Mouse (Mus musculus): ENCODE results near the gene Adap1. TPM values are rescaled to one million over a fixed set of nuclear protein-coding genes. Genes with fewer than 3 reads are reported as not detected.
A peak's percentile ranks its signal among the peaks of the same experiment; 100 is the strongest.

The Adap1 gene
- polyA plus RNA-seq, 1 experiment from 2014 or later: 7.7 TPM

DNA sequence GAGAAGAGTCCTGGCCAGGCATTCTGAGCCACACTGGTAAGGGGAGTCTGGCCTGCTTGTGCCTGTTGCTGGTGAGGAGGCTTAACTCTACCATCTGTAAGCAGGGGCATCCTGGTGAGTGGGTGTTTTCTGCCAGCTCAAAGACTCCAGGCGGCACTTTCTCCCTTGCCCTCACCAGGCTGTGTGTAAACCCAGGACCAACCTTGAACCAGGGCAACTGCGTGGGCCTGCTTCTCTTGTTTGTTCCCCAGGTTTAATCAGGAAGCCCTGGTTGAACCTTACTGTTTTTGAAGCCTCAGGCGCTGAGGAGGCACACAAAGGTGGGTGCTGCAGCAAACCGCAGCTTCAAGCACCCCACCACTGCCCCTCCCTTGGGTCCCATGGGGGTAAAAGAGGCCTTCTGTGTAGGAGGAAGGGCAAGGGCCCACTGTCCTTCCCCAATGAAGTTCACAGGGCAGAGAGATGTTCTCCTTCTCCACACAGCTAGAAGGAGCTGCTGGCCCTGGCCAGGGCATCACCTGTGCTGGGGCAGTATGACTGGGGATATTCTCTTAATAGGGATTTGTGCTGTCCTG is 42.5 kb upstream of the Adap1 start:
- H3K9ac ChIP-seq (ENCODE audit: low read length): no peak overlapping the region
- 91% methylated on average over 4 of the region's 4 CpGs for WGBS
- H3K27me3 ChIP-seq (ENCODE audit: control insufficient read depth, insufficient read depth, low read length): no peaks in the 10 kb centered on the region
- no peak for DNase-seq (ENCODE audit: low spot score)
- H3K9me3 ChIP-seq (ENCODE audit: control insufficient read depth, low read length): no peaks in the 10 kb centered on the region
- no peaks in the 10 kb centered on the region for H3K36me3 ChIP-seq (ENCODE audit: control insufficient read depth, insufficient read depth, low read length)
- no peak overlapping the region for H3K27ac ChIP-seq (ENCODE audit: low read depth, low read length)
- ATAC-seq (ENCODE audit: insufficient read depth, low FRiP score, low TSS enrichment): no peak
- H3K4me2 ChIP-seq (ENCODE audit: low read depth): no peak overlapping the region
- no peak overlapping the region for H3K4me3 ChIP-seq (ENCODE audit: low read depth, low read length)
- H3K4me1 ChIP-seq (ENCODE audit: control insufficient read depth, insufficient read depth, low read length): peaks cover 5% of the 10 kb centered on the region; the same call in 1 of the 2 replicates

DNA sequence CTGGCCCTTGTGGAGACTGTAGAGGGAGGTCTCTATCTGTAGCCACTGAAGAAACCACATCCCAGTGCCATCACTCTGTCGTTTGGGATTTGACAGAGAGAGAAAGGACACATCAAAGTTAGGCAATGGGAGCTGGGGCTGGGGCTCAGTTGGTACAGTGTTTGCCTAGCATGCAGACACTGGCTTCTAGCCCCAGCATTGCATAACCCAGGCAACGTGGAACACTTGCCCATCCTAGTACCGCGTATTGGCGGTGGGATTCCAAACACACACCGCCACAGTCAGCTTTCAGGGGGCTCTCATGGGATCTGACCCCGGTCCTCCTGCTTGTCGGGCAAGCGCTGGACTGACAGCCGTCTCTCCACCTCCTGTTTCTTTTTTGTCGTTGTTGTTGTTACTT is 41.1 kb upstream of the Adap1 start:
- H3K4me2 ChIP-seq (ENCODE audit: low read depth): no peak overlapping the region
- ATAC-seq (ENCODE audit: insufficient read depth, low FRiP score, low TSS enrichment) (no peak), DNase-seq (ENCODE audit: low spot score) (no peak)
- peaks cover 4% of the 10 kb centered on the region; the same call in 1 of the 2 replicates for H3K4me1 ChIP-seq (ENCODE audit: control insufficient read depth, insufficient read depth, low read length)
- no peaks in the 10 kb centered on the region; the same call in 1 of the 2 replicates for H3K36me3 ChIP-seq (ENCODE audit: control insufficient read depth, insufficient read depth, low read length)
- H3K27ac ChIP-seq (ENCODE audit: low read depth, low read length): no peak overlapping the region
- no peak overlapping the region for H3K9ac ChIP-seq (ENCODE audit: low read length)
- 85% methylated on average over 11 of the region's 11 CpGs for WGBS
- no peaks in the 10 kb centered on the region for H3K9me3 ChIP-seq (ENCODE audit: control insufficient read depth, low read length)
- H3K4me3 ChIP-seq (ENCODE audit: low read depth, low read length): no peak overlapping the region
- H3K27me3 ChIP-seq (ENCODE audit: control insufficient read depth, insufficient read depth, low read length): no peaks in the 10 kb centered on the region

- Histone ChIP-seq H3K36me3 (ENCODE audit: control insufficient read depth, insufficient read depth, low read length) (no peaks in the 10 kb centered on the region; the same call in 1 of the 2 replicates), H3K4me1 (ENCODE audit: control insufficient read depth, insufficient read depth, low read length) (peaks cover 3% of the 10 kb centered on the region; the same call in 1 of the 2 replicates), H3K4me2 (ENCODE audit: low read depth) (no peak overlapping the region), H3K9ac (ENCODE audit: low read length) (no peak overlapping the region), H3K4me3 (ENCODE audit: low read depth, low read length) (no peak overlapping the region), H3K9me3 (ENCODE audit: control insufficient read depth, low read length) (no peaks in the 10 kb centered on the region), H3K27ac (ENCODE audit: low read depth, low read length) (no peak overlapping the region), H3K27me3 (ENCODE audit: control insufficient read depth, insufficient read depth, low read length) (no peaks in the 10 kb centered on the region)
- DNase-seq (ENCODE audit: low spot score) (no peak), ATAC-seq (ENCODE audit: insufficient read depth, low FRiP score, low TSS enrichment) (no peak)
- WGBS: 69% methylated on average over 1 of the region's 1 CpGs
Observed at GRCm38 (mm10) chr5:139365827-139366226, 40.4 kb upstream of the Adap1 start.

DNA sequence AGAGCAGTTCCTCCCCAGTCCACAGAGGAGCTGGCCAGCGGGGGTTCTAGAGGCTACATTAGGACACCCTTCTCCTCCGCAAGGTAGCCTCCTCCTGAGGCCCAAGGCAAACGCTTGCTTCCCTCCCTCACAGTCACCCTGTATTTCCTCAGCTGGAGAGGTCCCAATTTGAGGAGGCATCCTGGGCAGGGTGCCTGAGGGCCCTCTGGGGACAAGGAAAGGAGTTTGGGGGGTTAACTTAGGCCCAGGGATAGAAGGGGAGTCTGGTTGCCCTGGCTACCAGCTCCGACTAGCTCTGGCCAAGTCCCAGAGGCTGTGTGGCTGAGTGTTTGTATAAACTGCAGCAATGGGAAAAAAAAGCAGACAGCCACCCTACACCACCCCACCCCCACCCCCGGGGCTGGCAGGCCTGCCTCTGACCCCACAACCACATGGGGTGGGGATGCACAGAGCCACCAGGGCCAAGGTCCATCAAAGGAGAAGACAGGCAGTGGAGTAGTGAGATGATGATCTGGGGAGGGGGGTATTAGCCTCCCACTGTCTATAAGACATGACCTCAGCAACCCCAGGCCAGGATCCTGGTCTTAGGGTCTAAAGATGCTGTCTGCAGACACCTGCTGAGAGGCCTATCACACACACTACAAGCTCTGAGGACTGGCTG is 39.6 kb upstream of the Adap1 start:
- Histone ChIP-seq H3K36me3 (ENCODE audit: control insufficient read depth, insufficient read depth, low read length) (no peaks in the 10 kb centered on the region; the same call in 1 of the 2 replicates), H3K27me3 (ENCODE audit: control insufficient read depth, insufficient read depth, low read length) (no peaks in the 10 kb centered on the region), H3K9me3 (ENCODE audit: control insufficient read depth, low read length) (no peaks in the 10 kb centered on the region), H3K4me1 (ENCODE audit: control insufficient read depth, insufficient read depth, low read length) (peaks cover 3% of the 10 kb centered on the region; the same call in 1 of the 2 replicates), H3K4me2 (ENCODE audit: low read depth) (no peak overlapping the region), H3K27ac (ENCODE audit: low read depth, low read length) (0 out of 2 replicates have a peak overlapping the region, but pooled peaks have one; percentile 20), H3K9ac (ENCODE audit: low read length) (peak overlapping the region; percentile 24), H3K4me3 (ENCODE audit: low read depth, low read length) (no peak overlapping the region)
- no peak for DNase-seq (ENCODE audit: low spot score)
- ATAC-seq (ENCODE audit: insufficient read depth, low FRiP score, low TSS enrichment): no peak
- 38% methylated on average over 5 of the region's 5 CpGs for WGBS

DNA sequence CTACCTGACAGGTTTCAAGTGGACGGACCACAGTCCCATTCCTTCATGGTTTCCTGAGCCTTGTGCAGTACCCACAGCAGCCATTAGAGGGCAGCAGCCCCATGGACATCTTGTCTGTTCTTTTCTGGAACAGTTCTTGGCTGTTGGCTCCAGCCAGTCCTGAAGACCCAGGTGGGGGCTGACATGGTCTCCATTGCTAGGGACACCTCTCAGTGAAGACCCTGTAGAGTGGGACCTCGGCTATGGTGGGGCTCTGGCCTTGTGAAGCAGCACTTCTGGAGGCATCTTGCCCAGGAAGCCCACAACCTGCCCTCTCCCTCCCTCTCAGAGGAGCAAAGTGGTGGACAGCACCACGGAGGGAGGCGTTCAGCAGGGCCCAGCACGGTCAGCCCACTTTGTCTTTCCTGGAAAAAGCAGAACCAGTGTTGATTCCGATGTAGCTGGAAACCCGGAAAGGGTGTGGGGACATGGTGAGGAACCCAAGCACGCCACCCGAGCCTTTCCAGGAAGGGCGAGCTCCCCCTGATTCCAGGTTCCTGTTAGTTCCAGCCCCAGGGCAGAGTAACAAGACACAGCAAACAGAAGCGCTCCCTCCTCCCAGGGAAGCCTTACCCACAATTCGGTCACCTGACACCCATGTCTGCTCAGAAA is 39.0 kb upstream of the Adap1 start:
- WGBS: 45% methylated on average over 12 of the region's 12 CpGs
- peak; percentile 84 for DNase-seq (ENCODE audit: low spot score)
- Histone ChIP-seq H3K9ac (ENCODE audit: low read length) (peak overlapping the region; percentile 24), H3K27me3 (ENCODE audit: control insufficient read depth, insufficient read depth, low read length) (no peaks in the 10 kb centered on the region), H3K9me3 (ENCODE audit: control insufficient read depth, low read length) (no peaks in the 10 kb centered on the region), H3K27ac (ENCODE audit: low read depth, low read length) (0 out of 2 replicates have a peak overlapping the region, but pooled peaks have one; percentile 20), H3K4me2 (ENCODE audit: low read depth) (no peak overlapping the region), H3K4me1 (ENCODE audit: control insufficient read depth, insufficient read depth, low read length) (peaks cover 3% of the 10 kb centered on the region; the same call in 1 of the 2 replicates), H3K4me3 (ENCODE audit: low read depth, low read length) (no peak overlapping the region), H3K36me3 (ENCODE audit: control insufficient read depth, insufficient read depth, low read length) (no peaks in the 10 kb centered on the region; the same call in 1 of the 2 replicates)
- ATAC-seq (ENCODE audit: insufficient read depth, low FRiP score, low TSS enrichment): no peak

DNA sequence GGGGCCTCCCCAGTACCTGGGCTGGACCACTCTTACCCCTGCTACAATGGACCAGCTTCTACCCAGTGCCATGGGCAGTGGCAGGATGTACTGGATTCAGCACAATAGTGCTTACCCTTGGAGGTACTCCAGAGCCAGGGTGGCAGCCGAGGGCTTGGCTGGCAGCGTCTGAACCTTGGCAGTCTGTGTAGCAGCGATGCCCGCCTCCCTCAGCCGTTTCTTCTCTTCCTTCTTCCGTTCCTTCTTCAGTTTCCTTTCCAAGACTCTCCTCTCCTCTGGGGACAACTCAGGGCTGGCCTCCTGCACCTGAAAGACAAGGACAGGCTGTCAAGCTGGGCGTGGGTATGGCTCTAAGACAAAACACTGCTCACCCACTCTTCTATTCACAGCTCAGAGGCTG is 38.4 kb upstream of the Adap1 start:
- ATAC-seq (ENCODE audit: insufficient read depth, low FRiP score, low TSS enrichment) (no peak), DNase-seq (ENCODE audit: low spot score) (no peak)
- H3K9me3 ChIP-seq (ENCODE audit: control insufficient read depth, low read length): no peaks in the 10 kb centered on the region
- no peak overlapping the region for H3K9ac ChIP-seq (ENCODE audit: low read length)
- H3K27ac ChIP-seq (ENCODE audit: low read depth, low read length): no peak overlapping the region
- no peak overlapping the region for H3K4me3 ChIP-seq (ENCODE audit: low read depth, low read length)
- H3K27me3 ChIP-seq (ENCODE audit: control insufficient read depth, insufficient read depth, low read length): no peaks in the 10 kb centered on the region
- WGBS: 69% methylated on average over 7 of the region's 7 CpGs
- peaks cover 3% of the 10 kb centered on the region; the same call in 1 of the 2 replicates for H3K4me1 ChIP-seq (ENCODE audit: control insufficient read depth, insufficient read depth, low read length)
- H3K4me2 ChIP-seq (ENCODE audit: low read depth): no peak overlapping the region
- H3K36me3 ChIP-seq (ENCODE audit: control insufficient read depth, insufficient read depth, low read length): no peaks in the 10 kb centered on the region; the same call in 1 of the 2 replicates

DNA sequence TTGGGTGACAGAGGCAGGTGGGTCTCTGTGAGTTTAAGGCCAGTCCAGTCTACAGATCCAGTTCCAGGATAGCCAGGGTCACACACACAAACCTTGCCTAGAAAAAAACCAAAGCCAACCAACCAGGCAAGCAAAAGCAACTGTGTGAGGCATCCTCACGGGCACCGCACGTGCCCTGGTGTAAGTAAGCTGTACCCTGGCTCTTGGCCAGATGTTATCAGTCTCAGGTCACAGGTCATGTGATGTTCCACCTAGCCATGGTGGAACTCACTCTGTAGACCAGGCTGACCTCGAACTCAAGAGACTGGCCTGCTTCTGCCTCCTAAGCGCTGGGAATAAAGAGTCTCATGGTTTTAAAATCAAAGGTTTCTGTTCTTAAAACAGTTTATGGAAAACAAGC is 33.8 kb upstream of the Adap1 start:
- H3K27me3 ChIP-seq (ENCODE audit: control insufficient read depth, insufficient read depth, low read length): no peaks in the 10 kb centered on the region
- 95% methylated on average over 5 of the region's 5 CpGs for WGBS

GRCm38 (mm10) chr5:139358653-139359052 is 33.2 kb upstream of the Adap1 start:
- WGBS: 79% methylated on average over 2 of the region's 2 CpGs
- no peaks in the 10 kb centered on the region for H3K27me3 ChIP-seq (ENCODE audit: control insufficient read depth, insufficient read depth, low read length)
- no peaks in the 10 kb centered on the region for H3K9me3 ChIP-seq (ENCODE audit: control insufficient read depth, low read length)
- no peak overlapping the region for H3K4me2 ChIP-seq (ENCODE audit: low read depth)
- H3K9ac ChIP-seq (ENCODE audit: low read length): no peak overlapping the region
- ATAC-seq (ENCODE audit: insufficient read depth, low FRiP score, low TSS enrichment) (no peak), DNase-seq (ENCODE audit: low spot score) (peak; percentile 45)
- no peak overlapping the region for H3K4me3 ChIP-seq (ENCODE audit: low read depth, low read length)
- peaks cover 2% of the 10 kb centered on the region; the same call in 1 of the 2 replicates for H3K4me1 ChIP-seq (ENCODE audit: control insufficient read depth, insufficient read depth, low read length)
- no peak overlapping the region for H3K27ac ChIP-seq (ENCODE audit: low read depth, low read length)
- no peaks in the 10 kb centered on the region; the same call in 1 of the 2 replicates for H3K36me3 ChIP-seq (ENCODE audit: control insufficient read depth, insufficient read depth, low read length)

More for the DNA sequence above, 33.8 kb upstream of the Adap1 start:
- H3K36me3 ChIP-seq (ENCODE audit: control insufficient read depth, insufficient read depth, low read length): no peaks in the 10 kb centered on the region; the same call in 1 of the 2 replicates
- no peak for ATAC-seq (ENCODE audit: insufficient read depth, low FRiP score, low TSS enrichment)
- no peak overlapping the region for H3K4me3 ChIP-seq (ENCODE audit: low read depth, low read length)
- no peak overlapping the region for H3K9ac ChIP-seq (ENCODE audit: low read length)
- H3K27ac ChIP-seq (ENCODE audit: low read depth, low read length): no peak overlapping the region
- H3K9me3 ChIP-seq (ENCODE audit: control insufficient read depth, low read length): no peaks in the 10 kb centered on the region
- no peak overlapping the region for H3K4me2 ChIP-seq (ENCODE audit: low read depth)
- no peak for DNase-seq (ENCODE audit: low spot score)
- H3K4me1 ChIP-seq (ENCODE audit: control insufficient read depth, insufficient read depth, low read length): peaks cover 2% of the 10 kb centered on the region; the same call in 1 of the 2 replicates

Data from neural tube, embryonic 11.5 days (tissue).